Mouse (Mus musculus) bone marrow, adult 2 months (tissue): ENCODE measurements at regions not wholly inside any gene's neighbourhood (a gene's known extent, or its start where the extent isn't known, plus 50 kb on each side); places are given as distances from the start of the nearest gene placed in this dataset.

ENCODE experiments used
- CTCF ChIP-seq: fragments of 200-500 bp; IDR thresholded peaks from 2 replicates; pipeline ENCODE4 v1.5.1; 2011; ENCODE audit warnings: low read length, control low read depth; ENCODE audit not compliant: control insufficient read depth, insufficient read depth
- POLR2A ChIP-seq: fragments of 200-500 bp; IDR thresholded peaks from 2 replicates; pipeline ENCODE4 v1.6.1; 2011; ENCODE audit warnings: low read depth, mild to moderate bottlenecking, control low read depth, low read length, borderline replicate concordance; ENCODE audit not compliant: control insufficient read depth

DNA sequence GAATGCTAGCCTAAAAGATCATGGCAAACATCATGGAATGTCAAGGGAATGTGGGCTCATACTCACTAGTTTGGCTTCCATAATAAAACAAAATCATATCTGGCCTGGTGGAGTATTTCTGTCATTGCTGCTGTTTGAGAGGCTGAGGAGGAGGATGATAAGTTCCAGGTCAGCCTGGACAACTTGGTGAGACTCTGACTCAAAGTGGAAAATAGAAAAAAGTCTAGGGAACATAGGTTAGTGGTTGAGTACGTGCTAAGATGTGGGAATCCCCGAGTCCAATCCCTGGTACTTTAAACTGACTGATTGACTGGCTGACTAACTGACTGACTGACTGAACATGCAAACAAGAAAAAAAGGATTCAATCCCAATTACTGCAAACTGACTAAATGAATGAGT lies 103.2 kb upstream of the Fn1 start:
- no peak for TF ChIP-seq CTCF
- no peak for TF ChIP-seq POLR2A
